Comparison of ENCODE assay signal across 32 mouse cellular contexts in genomic region chr2:166855771-166856170, GRCm38 (mm10).
"Had no signal": no experiment of that assay in that cellular context is flagged by ENCODE, and none has a peak within 500 bp of the region (broad histone marks: within the 10 kb centered on the region; RNA-seq: fewer than 3 reads in every experiment).

No protein-coding gene starts in this region.

- H3K27me3 ChIP-seq: limb, embryonic 12.5 days; limb, embryonic 13.5 days; limb, embryonic 15.5 days; liver, embryonic 12.5 days; liver, embryonic 13.5 days; liver, embryonic 15.5 days; lung, embryonic 15.5 days; megakaryocyte, embryonic 14.5 days; midbrain, embryonic 12.5 days; midbrain, embryonic 13.5 days; midbrain, embryonic 15.5 days; neural tube, embryonic 12.5 days had no signal

- ATAC-seq: liver, embryonic 12.5 days; liver, postnatal 0 days; lung, postnatal 0 days; midbrain, embryonic 13.5 days; midbrain, embryonic 15.5 days; midbrain, embryonic 16.5 days had no signal

- DNase-seq: left cerebral cortex, postnatal 4 days; liver; liver, embryonic 13.5 days; liver, postnatal 0 days; lung, adult 18-20 months; lung, adult 2 months; lung, embryonic 14.5 days; lung, postnatal 10 days; lung, postnatal 14 days; lung, postnatal 36 days; lung, postnatal 4 days; midbrain, embryonic 14.5 days had no signal

- H3K9me3 ChIP-seq: limb, embryonic 10.5 days; limb, embryonic 15.5 days; liver, embryonic 15.5 days; lung, embryonic 15.5 days; midbrain, embryonic 13.5 days; midbrain, embryonic 15.5 days; neural tube, embryonic 12.5 days had no signal

- H3K9ac ChIP-seq: limb, embryonic 12.5 days; limb, embryonic 13.5 days; limb, embryonic 15.5 days; liver, embryonic 12.5 days; liver, embryonic 13.5 days; liver, embryonic 14.5 days; liver, embryonic 15.5 days; liver, postnatal 0 days; lung, embryonic 14.5 days; lung, embryonic 15.5 days; midbrain, embryonic 12.5 days; midbrain, embryonic 13.5 days; midbrain, embryonic 15.5 days; neural tube, embryonic 12.5 days had no signal

- H3K27ac ChIP-seq: left cerebral cortex, adult 2 months; limb, embryonic 10.5 days; limb, embryonic 12.5 days; limb, embryonic 13.5 days; limb, embryonic 15.5 days; liver, embryonic 12.5 days; liver, embryonic 13.5 days; liver, embryonic 14.5 days; liver, embryonic 15.5 days; lung, embryonic 15.5 days; macrophage; midbrain, embryonic 10.5 days; midbrain, embryonic 12.5 days; midbrain, embryonic 13.5 days; midbrain, embryonic 15.5 days; neural tube, embryonic 12.5 days had no signal

- H3K4me1 ChIP-seq: limb, embryonic 10.5 days; limb, embryonic 12.5 days; limb, embryonic 13.5 days; limb, embryonic 15.5 days; liver, embryonic 12.5 days; liver, embryonic 13.5 days; liver, embryonic 15.5 days; lung, embryonic 15.5 days; midbrain, embryonic 10.5 days; midbrain, embryonic 12.5 days; midbrain, embryonic 13.5 days; midbrain, embryonic 15.5 days; neural tube, embryonic 12.5 days had no signal

- H3K4me3 ChIP-seq: left cerebral cortex, adult 2 months; limb, embryonic 10.5 days; limb, embryonic 12.5 days; limb, embryonic 13.5 days; limb, embryonic 15.5 days; liver, embryonic 12.5 days; liver, embryonic 13.5 days; liver, embryonic 15.5 days; lung, embryonic 15.5 days; megakaryocyte, embryonic 14.5 days; midbrain, embryonic 10.5 days; midbrain, embryonic 12.5 days; midbrain, embryonic 13.5 days; midbrain, embryonic 15.5 days; myocyte; neural tube, embryonic 12.5 days had no signal

- H3K4me2 ChIP-seq: limb, embryonic 12.5 days; limb, embryonic 13.5 days; limb, embryonic 15.5 days; liver, embryonic 12.5 days; liver, embryonic 13.5 days; liver, embryonic 15.5 days; lung, embryonic 14.5 days; lung, embryonic 15.5 days; midbrain, embryonic 11.5 days; midbrain, embryonic 12.5 days; midbrain, embryonic 13.5 days; midbrain, embryonic 15.5 days; neural tube, embryonic 12.5 days had no signal
